Mouse (Mus musculus): Measurements from ENCODE around the gene Ldhb.

- no peak for TF ChIP-seq CTCF (IDR thresholded peaks at IDR 0.05)
- TF ChIP-seq EP300 (IDR thresholded peaks at IDR 0.05; ENCODE audit: insufficient read depth, low read depth, low read length), result no peak
- TF ChIP-seq POLR2A (IDR thresholded peaks at IDR 0.05; ENCODE audit: insufficient read depth, low read depth, low read length), result no peak
These were observed 34.5 kb upstream of the Ldhb start for GRCm38 (mm10) chr6:142542082-142542799.

All from heart, adult 2 months (tissue).